Mouse (Mus musculus): ENCODE data around the gene Olfr834. TPM values are rescaled to one million over a fixed set of nuclear protein-coding genes. Genes with fewer than 3 reads are reported as not detected.

Olfr834 gene
- polyA plus RNA-seq (2014; fragmentation: Nextera tagmentation; extraction: Ambion mirVana), result not detected in 2 replicates

DNA sequence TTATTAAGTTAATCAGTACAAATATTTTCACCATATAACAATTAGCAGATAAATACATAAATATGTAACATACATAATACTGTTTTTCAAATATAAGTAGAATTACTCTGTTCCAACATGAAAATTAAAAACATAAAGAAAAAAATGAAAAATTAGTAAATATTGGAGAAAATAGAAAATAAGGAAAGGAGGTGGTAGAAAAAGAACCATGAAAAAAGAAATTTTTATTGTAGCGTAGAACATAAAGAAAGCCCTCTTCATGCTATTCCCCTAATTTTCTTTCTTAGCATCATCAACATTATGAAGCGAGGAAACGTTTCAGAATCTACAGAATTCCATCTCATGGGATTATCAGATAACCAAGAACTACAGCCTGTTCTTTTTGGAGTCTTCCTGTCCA is at the start of gene Olfr834:
Gene Olfr834 (plus strand): TSS at position 301 of the 400 bp plus-strand sequence.
- 83% methylated on average over 3 of the region's 3 CpGs for WGBS

DNA sequence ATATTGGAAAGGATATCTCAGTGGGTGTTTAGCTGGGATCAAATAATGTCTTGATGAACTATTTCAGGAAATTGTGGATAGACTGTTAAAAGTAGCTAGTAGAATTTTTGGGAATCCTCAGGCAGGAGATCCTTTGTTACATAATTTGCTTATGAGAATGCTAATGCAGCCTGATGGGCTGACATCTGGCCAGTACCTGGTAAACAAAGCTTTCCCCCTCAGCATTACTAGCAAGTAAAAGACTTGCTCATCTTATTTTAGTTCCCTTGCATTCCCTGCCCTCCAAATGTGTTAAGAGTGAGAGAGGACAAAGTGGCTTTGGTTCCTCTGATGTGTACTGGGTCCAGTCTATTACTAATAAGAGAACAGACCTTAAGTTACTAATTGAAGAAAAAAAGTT is 25.8 kb upstream of the Olfr834 start:
- ATAC-seq (ENCODE audit: insufficient number of reproducible peaks, insufficient read depth, low FRiP score, low read depth), result no peak
- Histone ChIP-seq H3K9me3 (ENCODE audit: control insufficient read depth, low read depth, low read length) (no peaks in the 10 kb centered on the region), H3K9ac (replicated peaks; ENCODE audit: low read depth, low read length) (no peak overlapping the region)

More for the DNA sequence above, at the start of gene Olfr834:
- Histone ChIP-seq H3K9me3 (ENCODE audit: control insufficient read depth, low read depth, low read length) (no peaks in the 10 kb centered on the region), H3K4me3 (ENCODE audit: low read depth, low read length) (no peak within 1 kb of the TSS), H3K27me3 (ENCODE audit: control insufficient read depth, insufficient read depth, low read length) (no peaks in the 10 kb centered on the region), H3K4me2 (replicated peaks; ENCODE audit: low read depth, low read length) (no peak within 1 kb of the TSS), H3K4me1 (ENCODE audit: control insufficient read depth, insufficient read depth, low read length) (no peaks in the 10 kb centered on the region), H3K27ac (ENCODE audit: low read length) (no peak within 1 kb of the TSS), H3K36me3 (ENCODE audit: control insufficient read depth, insufficient read depth, low read length) (no peaks in the 10 kb centered on the region), H3K9ac (replicated peaks; ENCODE audit: low read depth, low read length) (no peak within 1 kb of the TSS)
- no peak for ATAC-seq (ENCODE audit: insufficient number of reproducible peaks, insufficient read depth, low FRiP score, low read depth)

DNA sequence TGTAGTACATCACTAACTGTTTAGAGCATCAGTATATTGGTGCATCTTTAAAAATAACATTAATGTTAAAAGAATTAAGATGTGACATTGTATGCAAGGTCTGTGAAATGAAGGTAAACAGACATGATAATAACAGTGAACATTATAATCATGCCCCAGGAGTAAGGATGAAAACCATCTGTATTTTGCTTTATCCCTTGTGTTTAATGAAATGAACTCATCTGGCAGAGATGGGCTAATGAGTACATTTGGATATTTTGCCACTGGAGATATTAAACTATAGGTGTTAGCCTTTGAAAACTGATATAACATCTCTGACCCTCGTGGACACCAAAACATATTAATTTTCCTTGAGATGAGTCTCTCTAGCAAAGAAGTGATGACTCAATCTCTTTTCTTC is 44.6 kb downstream of the Olfr834 start, which contains the start of gene Olfr835:
Gene Olfr835 (plus strand): TSS at position 301 of the 400 bp plus-strand sequence.
- Histone ChIP-seq H3K4me1 (ENCODE audit: control insufficient read depth, insufficient read depth, low read length) (no peaks in the 10 kb centered on the region), H3K9ac (replicated peaks; ENCODE audit: low read depth, low read length) (no peak within 1 kb of the TSS), H3K36me3 (ENCODE audit: control insufficient read depth, insufficient read depth, low read length) (no peaks in the 10 kb centered on the region), H3K4me3 (ENCODE audit: low read depth, low read length) (no peak within 1 kb of the TSS), H3K27ac (ENCODE audit: low read length) (no peak within 1 kb of the TSS), H3K27me3 (ENCODE audit: control insufficient read depth, insufficient read depth, low read length) (no peaks in the 10 kb centered on the region), H3K9me3 (ENCODE audit: control insufficient read depth, low read depth, low read length) (no peaks in the 10 kb centered on the region), H3K4me2 (replicated peaks; ENCODE audit: low read depth, low read length) (no peak within 1 kb of the TSS)
- 54% methylated on average over 1 of the region's 1 CpGs for WGBS
- no peak for ATAC-seq (ENCODE audit: insufficient number of reproducible peaks, insufficient read depth, low FRiP score, low read depth)

More for the DNA sequence above, 25.8 kb upstream of the Olfr834 start:
- no peaks in the 10 kb centered on the region for H3K27me3 ChIP-seq (ENCODE audit: control insufficient read depth, insufficient read depth, low read length)
- H3K4me2 ChIP-seq (replicated peaks; ENCODE audit: low read depth, low read length), result no peak overlapping the region
- no peak overlapping the region for H3K4me3 ChIP-seq (ENCODE audit: low read depth, low read length)
- no peaks in the 10 kb centered on the region for H3K36me3 ChIP-seq (ENCODE audit: control insufficient read depth, insufficient read depth, low read length)
- H3K4me1 ChIP-seq (ENCODE audit: control insufficient read depth, insufficient read depth, low read length), result no peaks in the 10 kb centered on the region
- no peak overlapping the region for H3K27ac ChIP-seq (ENCODE audit: low read length)

Other genes with a start within 250 kb of the Olfr834 start
- not detected in 2 replicates for gene Olfr24, start 224.0 kb upstream of the Olfr834 start, polyA plus RNA-seq (2014; fragmentation: Nextera tagmentation; extraction: Ambion mirVana)
- not detected in 2 replicates for gene Olfr828, start 168.5 kb upstream of the Olfr834 start, polyA plus RNA-seq (2014; fragmentation: Nextera tagmentation; extraction: Ambion mirVana)
- gene Olfr829, start 133.1 kb upstream of the Olfr834 start, polyA plus RNA-seq (2014; fragmentation: Nextera tagmentation; extraction: Ambion mirVana), result not detected in 2 replicates
- not detected in 2 replicates for gene Olfr830, start 113.3 kb upstream of the Olfr834 start, polyA plus RNA-seq (2014; fragmentation: Nextera tagmentation; extraction: Ambion mirVana)
- gene Olfr832, start 50.9 kb upstream of the Olfr834 start, polyA plus RNA-seq (2014; fragmentation: Nextera tagmentation; extraction: Ambion mirVana), result not detected in 2 replicates
- not detected in 2 replicates for gene Olfr835, start 44.7 kb downstream of the Olfr834 start, polyA plus RNA-seq (2014; fragmentation: Nextera tagmentation; extraction: Ambion mirVana)
- not detected in 2 replicates for gene Olfr836, start 132.4 kb downstream of the Olfr834 start, polyA plus RNA-seq (2014; fragmentation: Nextera tagmentation; extraction: Ambion mirVana)
- not detected in 2 replicates for gene Olfr837, start 148.3 kb downstream of the Olfr834 start, polyA plus RNA-seq (2014; fragmentation: Nextera tagmentation; extraction: Ambion mirVana)
- gene Olfr839-ps1, start 189.3 kb downstream of the Olfr834 start, polyA plus RNA-seq (2014; fragmentation: Nextera tagmentation; extraction: Ambion mirVana), result not detected in 2 replicates

All from stomach, embryonic 14.5 days (tissue).